Mouse (Mus musculus) ovary, adult 2 months (tissue): ENCODE data around the gene Pros1. TPM values are rescaled to one million over a fixed set of nuclear protein-coding genes. Genes with fewer than 3 reads are reported as not detected.

Experiments used
- polyA plus RNA-seq: library from polyadenylated mRNA; depleted of rRNA; stranded (reverse); fragments of >200 nt; gene quantifications from 2 replicates; pipeline ENCODE4 v1.2.3, GENCODE M21; 2012; rRNA removed

Pros1 gene
- polyA plus RNA-seq, result 13.3 and 13.5 TPM in 2 replicates

GRCm38 (mm10) chr16:62854191-62855068, at the start of gene Pros1:
Pros1 (plus strand) TSS chr16:62854307.

GRCm38 (mm10) chr16:62814491-62814890, 39.6 kb upstream of the Pros1 start, which contains the start of gene Stx19:
Stx19 (plus strand) TSS chr16:62814676.

GRCm38 (mm10) chr16:62846498-62847312, 7.4 kb upstream of the Pros1 start, which contains the start of gene Arl13b:
Arl13b (minus strand) TSS chr16:62847040.

Other genes starting within 250 kb of the Pros1 start
- 4.5 and 5.5 TPM in 2 replicates for gene Nsun3, start 67.5 kb upstream of the Pros1 start, polyA plus RNA-seq
- not detected in 2 replicates for gene Stx19, start 39.6 kb upstream of the Pros1 start, polyA plus RNA-seq
- 4.2 and 7.4 TPM in 2 replicates for gene Arl13b, start 7.3 kb upstream of the Pros1 start, polyA plus RNA-seq